In the genomic region with DNA sequence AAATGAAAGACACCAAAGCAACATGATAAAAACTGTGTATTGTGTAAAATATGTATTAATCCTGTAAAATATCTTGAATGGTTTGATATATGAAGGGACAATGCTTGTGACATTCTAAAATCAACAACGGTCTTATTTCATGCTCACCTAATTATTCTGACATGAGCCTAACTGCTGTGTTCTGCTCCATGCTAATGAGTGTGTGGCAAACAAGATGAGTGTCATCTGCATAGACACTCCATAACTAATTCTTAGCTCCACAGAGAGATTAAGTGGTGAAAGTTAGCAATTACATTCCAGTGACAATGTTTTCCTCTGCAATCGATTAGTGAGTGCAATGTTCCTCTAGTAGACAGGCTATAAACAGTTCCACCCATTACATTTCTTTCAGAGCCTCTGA, we compare ENCODE assay signal across 18 mouse cellular contexts.
"Had no signal": no experiment of that assay in that cellular context is flagged by ENCODE, and none has a peak within 500 bp of the region (broad histone marks: within the 10 kb centered on the region; RNA-seq: fewer than 3 reads in every experiment).

No protein-coding gene starts in this region.

- DNase-seq: lung, adult 2 months; lung, postnatal 14 days; lung, postnatal 4 days; midbrain, embryonic 14.5 days; right cerebral cortex, adult 18-20 months; right cerebral cortex, postnatal 25 days; spleen, adult 18-20 months; thymus, adult 18-20 months; thymus, postnatal 14 days; thymus, postnatal 36 days had no signal

- H3K27ac ChIP-seq: liver, embryonic 12.5 days; liver, embryonic 14.5 days; midbrain, embryonic 10.5 days; midbrain, embryonic 12.5 days; neural tube, embryonic 13.5 days; neural tube, embryonic 15.5 days had no signal

- H3K9ac ChIP-seq: liver, embryonic 12.5 days; liver, embryonic 14.5 days; midbrain, embryonic 12.5 days; neural tube, embryonic 13.5 days; neural tube, embryonic 15.5 days had no signal

- H3K4me2 ChIP-seq: liver, embryonic 12.5 days; midbrain, embryonic 12.5 days; neural tube, embryonic 13.5 days; neural tube, embryonic 15.5 days had no signal

- H3K4me3 ChIP-seq: liver, embryonic 12.5 days; midbrain, embryonic 10.5 days; midbrain, embryonic 12.5 days; myocyte; neural tube, embryonic 13.5 days; neural tube, embryonic 15.5 days had no signal

- H3K4me1 ChIP-seq: liver, embryonic 12.5 days; midbrain, embryonic 10.5 days; midbrain, embryonic 12.5 days; neural tube, embryonic 13.5 days; neural tube, embryonic 15.5 days had no signal

- H3K36me3 ChIP-seq: liver, embryonic 12.5 days; midbrain, embryonic 10.5 days; midbrain, embryonic 12.5 days; neural tube, embryonic 13.5 days; neural tube, embryonic 15.5 days had no signal

- ATAC-seq: liver, embryonic 12.5 days; midbrain, embryonic 16.5 days had no signal

- H3K27me3 ChIP-seq: liver, embryonic 12.5 days; midbrain, embryonic 12.5 days; neural tube, embryonic 13.5 days; neural tube, embryonic 15.5 days had no signal

- H3K9me3 ChIP-seq: liver, embryonic 12.5 days; midbrain, embryonic 10.5 days; midbrain, embryonic 12.5 days; neural tube, embryonic 13.5 days; neural tube, embryonic 15.5 days had no signal
